Mouse (Mus musculus): ENCODE data around the gene Prmt3. TPM values are rescaled to one million over a fixed set of nuclear protein-coding genes. Genes with fewer than 3 reads are reported as not detected.

The Prmt3 gene
- polyA plus RNA-seq, 1 experiment, result 9.0 TPM

DNA sequence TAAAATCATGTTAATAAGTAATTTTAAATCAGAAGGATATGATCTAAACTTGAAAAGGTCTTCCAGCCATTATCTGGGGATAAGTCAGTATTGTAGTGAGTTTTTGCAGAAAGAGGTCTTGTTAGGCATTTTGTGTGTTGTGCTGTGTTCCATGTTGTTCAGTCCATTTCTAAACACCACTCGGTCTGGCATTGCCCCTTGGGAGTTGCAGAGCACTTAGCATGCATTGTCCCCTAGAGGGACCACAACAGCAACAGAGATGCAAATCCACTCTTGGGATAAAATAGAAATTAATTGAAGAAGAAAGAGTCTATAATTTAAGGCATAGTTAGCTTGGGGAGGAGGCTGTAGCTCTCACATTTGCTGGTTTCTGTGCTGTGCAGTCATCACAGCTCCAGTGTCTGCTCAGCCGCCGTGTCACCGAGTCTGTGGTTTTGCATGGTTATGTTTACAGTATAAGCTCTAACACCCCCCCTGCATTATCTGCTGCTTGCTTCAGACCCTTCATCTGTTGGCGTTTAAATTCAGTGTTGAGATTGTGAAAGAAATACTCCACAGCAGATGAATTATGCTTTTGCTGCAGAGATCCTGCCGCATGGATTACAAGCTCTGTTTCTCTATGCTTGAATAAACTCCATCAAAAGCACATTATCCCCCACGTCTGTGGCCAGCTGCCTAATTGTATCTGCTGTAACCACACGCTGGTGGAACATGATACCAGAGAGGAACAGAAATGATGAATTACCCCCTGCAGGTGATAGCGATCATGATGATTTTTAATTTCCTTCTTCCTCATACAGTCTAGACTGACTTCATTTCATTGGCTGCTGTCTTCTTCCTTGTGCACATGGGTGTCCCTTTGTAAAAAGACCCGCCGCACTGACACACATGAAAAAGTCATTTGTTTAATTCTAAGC lies 64.5 kb downstream of the Prmt3 start:
- WGBS, result 35% methylated on average over 11 of the region's 11 CpGs
- DNase-seq (ENCODE audit: low read depth, low spot score), result no peak

DNA sequence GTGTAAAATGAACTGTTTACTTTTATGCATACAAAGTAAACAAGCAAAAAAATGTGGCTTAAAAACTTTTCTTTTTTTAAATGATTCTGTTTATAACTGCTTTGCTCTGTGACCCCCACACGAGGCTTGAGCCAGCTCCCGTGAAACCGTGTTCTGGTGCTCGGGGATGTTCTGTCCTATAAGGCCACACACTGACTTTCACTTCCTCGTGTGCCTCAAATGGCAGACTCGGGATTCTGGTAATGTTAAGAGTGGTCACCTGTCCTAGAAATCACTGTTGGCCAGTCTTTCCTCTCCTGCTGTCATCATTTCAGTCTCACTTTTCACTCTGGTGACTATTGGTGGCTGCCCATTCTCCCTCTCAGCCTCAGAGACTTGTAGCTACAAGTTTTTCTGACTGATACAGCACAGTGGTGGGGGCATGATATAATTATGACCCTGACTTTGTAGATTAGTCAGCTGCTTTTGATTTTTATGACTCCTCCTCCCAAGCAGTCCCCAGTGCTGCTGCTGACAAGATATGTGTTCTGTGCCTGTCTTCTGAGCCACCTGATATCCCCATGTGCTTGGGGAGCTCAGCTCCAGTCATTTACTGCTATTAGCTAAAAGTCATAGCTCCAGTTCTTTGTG lies 65.3 kb downstream of the Prmt3 start:
- DNase-seq (ENCODE audit: low read depth, low spot score), result no peak
- WGBS, result 26% methylated on average over 6 of the region's 6 CpGs

DNA sequence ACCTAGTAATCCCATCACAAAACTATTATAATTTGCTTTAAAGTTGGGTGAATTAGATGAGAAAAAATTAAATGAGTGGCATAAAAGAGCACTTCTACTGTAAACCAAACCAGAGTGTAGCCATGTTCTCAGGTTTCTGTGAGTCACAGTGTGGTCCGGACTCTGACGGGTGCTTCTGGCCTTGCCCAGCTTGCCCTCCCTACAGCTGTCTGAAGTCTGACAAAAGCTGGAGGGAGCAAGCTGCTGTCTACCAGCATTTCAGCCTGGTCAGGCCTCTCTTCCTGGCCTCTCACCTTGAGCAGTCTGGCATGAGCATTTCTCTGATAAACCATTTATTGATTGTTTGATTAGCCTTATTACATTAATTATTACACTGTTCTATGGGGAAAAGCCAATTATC lies 69.8 kb downstream of the Prmt3 start:
- no peak for DNase-seq (ENCODE audit: low read depth, low spot score)
- 91% methylated on average over 2 of the region's 2 CpGs for WGBS

DNA sequence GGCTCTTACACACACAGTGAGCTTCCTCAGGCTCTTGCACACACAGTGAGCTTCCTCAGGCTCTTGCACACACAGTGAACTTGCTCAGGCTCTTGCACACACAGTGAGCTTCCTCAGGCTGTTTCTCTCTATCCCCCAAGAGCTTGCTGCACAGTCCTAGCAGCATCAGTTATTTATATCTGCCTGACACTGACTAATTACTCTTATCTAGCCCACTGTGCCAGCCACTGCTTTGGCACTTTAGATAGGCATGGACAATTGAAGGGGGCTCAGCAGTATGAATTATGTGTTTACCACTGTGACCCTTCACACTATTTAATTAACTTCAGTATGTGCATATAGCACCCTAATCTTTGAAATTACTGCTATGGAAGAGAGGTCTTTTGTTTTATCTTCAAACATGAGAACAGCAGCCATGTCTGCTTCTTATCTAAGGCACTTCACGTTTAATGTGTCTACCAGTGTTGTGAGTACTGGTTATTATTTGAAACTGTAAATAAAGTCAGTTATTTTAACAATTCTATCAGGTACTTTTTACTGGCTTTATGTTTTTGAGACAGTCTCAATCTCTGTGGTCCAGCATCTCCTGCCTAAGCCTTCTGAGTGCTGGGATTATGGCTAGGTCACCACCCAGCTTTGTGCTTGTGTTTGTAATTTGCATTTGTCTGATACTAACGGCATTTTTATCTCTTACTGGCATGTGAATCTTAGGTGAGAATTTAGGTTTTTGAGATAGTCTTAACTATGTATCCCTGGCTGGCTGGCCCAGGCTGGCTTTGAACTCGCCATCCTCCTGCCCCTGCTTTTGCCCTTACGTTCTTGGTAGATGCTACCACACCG lies 75.4 kb downstream of the Prmt3 start:
- no peak for DNase-seq (ENCODE audit: low read depth, low spot score)
- 90% methylated on average over 5 of the region's 5 CpGs for WGBS

GRCm38 (mm10) chr7:49857347-49857746 lies 79.2 kb downstream of the Prmt3 start:
- WGBS, result 84% methylated on average over 5 of the region's 5 CpGs
- no peak for DNase-seq (ENCODE audit: low read depth, low spot score)

DNA sequence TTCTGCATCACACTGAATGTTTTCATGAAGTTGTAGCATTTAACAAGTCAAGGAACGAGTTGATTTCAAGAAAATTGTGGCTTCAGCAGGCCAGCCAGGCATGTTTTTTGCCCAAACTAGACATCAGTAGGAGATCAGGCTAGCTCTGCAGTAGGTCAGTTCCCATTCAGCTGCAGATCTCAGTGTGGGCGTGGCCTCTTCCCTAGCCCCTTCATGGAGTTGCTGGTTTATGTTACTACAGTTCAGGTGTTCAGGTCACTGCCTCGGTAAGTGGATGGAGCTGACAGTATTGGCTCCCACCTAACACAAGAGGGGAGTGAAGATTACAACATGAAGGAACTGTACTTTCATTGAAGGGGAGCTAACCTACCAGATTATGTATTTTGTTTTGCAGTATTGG lies 80.1 kb downstream of the Prmt3 start:
- DNase-seq (ENCODE audit: low read depth, low spot score), result no peak

GRCm38 (mm10) chr7:49859820-49860219 lies 81.7 kb downstream of the Prmt3 start:
- WGBS, result 94% methylated on average over 3 of the region's 3 CpGs
- no peak for DNase-seq (ENCODE audit: low read depth, low spot score)

More for the DNA sequence above, 80.1 kb downstream of the Prmt3 start:
- 82% methylated on average over 3 of the region's 3 CpGs for WGBS

DNA sequence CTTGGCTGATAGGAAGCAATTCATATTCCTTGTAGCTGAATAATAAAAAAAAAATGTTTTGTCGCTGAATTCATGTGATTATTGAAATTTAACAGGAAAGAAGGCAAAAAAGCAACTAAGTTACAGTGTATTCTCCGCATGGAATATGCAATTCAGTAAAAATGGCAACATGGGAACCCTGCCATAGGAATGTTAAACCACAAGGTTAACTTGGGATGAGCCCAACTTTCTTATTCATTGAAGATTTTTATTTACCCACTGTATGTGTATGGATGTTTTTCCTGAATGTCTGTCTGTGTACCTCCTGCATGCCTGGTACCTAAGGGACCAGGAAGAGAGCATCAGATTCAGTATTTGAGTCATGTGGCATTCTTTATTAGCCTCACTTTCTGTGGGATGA lies 83.0 kb downstream of the Prmt3 start:
- DNase-seq (ENCODE audit: low read depth, low spot score), result no peak
- 94% methylated on average over 2 of the region's 2 CpGs for WGBS

DNA sequence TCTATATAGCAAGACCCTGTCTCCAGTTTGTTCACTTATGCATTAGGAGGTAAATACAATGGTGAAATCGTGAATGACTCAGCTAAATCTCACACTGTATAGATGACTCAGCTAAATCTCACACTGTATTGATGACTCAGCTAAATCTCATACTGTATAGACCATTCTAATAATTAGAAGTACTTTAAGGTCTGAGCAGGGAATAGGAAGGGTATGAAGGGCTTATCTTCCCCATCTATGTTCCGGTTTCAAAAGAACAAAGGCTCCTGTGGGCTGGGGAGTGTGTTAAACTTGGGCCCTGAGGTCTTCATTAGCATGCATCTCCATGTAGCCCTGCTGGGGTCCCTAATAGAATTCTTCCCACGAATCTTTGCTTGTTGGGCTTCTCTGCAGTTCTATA lies 85.6 kb downstream of the Prmt3 start:
- WGBS, result 74% methylated on average over 3 of the region's 3 CpGs
- no peak for DNase-seq (ENCODE audit: low read depth, low spot score)

GRCm38 (mm10) chr7:49869656-49870055 lies 91.5 kb downstream of the Prmt3 start:
- WGBS, result 72% methylated on average over 5 of the region's 5 CpGs
- no peak for DNase-seq (ENCODE audit: low read depth, low spot score)

GRCm38 (mm10) chr7:49870276-49870675 lies 92.1 kb downstream of the Prmt3 start:
- no peak for DNase-seq (ENCODE audit: low read depth, low spot score)
- 70% methylated on average over 3 of the region's 3 CpGs for WGBS

DNA sequence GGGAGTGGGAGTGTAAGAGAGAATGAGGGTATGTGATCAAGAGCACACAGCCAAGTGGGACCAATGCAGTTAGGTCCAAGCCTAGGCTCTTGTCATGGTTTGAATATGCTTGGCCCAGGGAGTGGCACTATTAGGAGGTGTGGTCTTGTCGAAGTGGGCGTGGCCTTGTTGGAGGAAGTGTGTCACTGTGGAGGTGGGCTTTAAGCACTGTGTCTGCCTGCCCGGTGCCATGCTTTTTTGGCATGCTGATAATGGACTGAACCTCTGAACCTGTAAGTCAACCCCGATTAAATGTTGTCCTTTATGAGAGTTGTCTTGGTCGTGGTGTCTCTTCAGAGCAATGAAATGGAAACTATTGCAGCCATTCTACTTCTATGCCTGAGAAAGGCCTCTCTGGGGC lies 99.2 kb downstream of the Prmt3 start:
- WGBS, result 66% methylated on average over 5 of the region's 5 CpGs
- no peak for DNase-seq (ENCODE audit: low read depth, low spot score)

DNA sequence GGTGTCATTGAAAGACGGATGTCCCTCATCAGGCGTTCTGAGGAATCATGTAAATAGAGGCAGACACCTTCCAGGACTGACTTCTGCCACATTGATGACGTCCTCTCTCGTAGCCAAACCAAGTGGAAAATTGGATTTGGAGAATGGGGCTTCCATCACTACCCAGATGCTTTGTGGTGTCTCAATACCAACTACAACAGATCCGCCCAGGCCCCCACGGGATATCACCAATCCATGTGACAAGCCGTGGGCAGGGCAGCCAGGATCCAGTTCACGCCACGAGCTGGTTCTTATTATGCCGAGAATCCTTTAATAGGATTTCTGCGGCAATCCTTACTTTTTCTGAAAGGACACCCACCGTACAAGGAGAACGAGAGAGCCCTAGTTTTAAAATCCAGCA lies 100.9 kb downstream of the Prmt3 start:
- 88% methylated on average over 13 of the region's 13 CpGs for WGBS
- no peak for DNase-seq (ENCODE audit: low read depth, low spot score)

DNA sequence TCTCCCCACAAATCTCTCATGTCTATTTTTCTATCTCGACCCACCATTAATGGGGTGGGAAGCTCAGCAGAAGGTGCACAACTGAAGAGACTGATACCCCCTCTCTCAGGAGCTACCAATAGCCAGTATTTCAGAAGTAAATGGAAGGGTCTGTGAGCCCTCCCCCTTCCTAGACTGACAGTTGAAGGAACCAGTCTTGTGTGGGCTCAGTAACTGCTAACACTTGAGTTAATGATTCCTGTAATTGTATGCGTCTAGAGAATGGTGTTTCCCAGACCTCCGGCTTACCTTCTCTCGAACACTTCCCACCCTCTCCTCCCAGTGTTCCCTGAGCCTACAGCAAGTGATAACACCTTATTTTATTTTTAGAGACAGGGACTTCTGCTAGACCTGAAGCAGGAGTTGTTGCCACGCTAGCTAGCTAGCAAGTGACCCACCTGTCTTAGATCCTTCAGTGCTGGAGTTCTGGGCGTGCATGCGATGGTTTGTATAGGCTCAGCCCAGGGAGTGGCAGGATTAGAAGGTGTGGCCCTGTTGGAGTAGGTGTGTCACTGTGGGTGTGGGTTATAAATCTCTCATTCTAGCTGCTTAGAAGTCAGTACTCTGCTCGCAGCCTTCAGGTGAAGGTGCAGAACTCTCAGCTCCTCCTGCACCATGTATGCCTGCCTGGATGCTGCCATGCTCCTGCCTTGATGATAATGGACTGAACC lies 102.0 kb downstream of the Prmt3 start:
- DNase-seq (ENCODE audit: low read depth, low spot score), result no peak
- 36% methylated on average over 8 of the region's 8 CpGs for WGBS

- no peak for DNase-seq (ENCODE audit: low read depth, low spot score)
- 8% methylated on average over 4 of the region's 4 CpGs for WGBS
These were observed 104.1 kb downstream of the Prmt3 start for GRCm38 (mm10) chr7:49882288-49882687.

- 24% methylated on average over 16 of the region's 16 CpGs for WGBS
- DNase-seq (ENCODE audit: low read depth, low spot score), result no peak
These were observed 104.7 kb downstream of the Prmt3 start for GRCm38 (mm10) chr7:49882694-49883389.

DNA sequence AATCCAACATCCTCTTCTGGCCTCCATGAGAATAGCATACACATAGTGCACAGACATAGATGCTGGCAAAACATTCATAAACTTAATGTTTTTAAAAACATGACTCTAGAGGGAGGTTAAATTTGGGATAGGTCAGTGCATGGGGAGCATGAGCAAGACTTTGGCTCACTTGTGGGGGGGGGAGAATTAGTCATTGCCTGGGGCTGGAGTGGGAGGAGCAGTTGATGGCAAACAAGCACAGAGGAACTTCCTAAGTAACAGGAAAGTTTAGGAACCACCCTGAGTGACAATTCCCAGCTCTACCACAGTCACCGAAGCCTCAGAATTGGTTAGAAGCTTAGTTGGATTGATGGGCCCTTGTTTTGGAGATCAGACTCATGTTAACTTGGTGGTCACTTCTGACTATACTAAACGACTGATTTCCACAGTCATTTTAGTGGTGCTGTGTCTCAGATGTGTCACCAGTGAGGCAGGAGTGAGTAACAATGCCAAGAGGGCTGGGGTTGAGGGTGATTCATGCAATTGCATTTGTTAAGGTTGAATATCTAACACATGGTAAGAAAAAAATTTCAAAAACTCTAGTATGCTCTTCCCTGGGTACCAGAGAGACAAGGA lies 109.7 kb downstream of the Prmt3 start:
- no peak for DNase-seq (ENCODE audit: low read depth, low spot score)
- WGBS, result 61% methylated on average over 2 of the region's 2 CpGs

DNA sequence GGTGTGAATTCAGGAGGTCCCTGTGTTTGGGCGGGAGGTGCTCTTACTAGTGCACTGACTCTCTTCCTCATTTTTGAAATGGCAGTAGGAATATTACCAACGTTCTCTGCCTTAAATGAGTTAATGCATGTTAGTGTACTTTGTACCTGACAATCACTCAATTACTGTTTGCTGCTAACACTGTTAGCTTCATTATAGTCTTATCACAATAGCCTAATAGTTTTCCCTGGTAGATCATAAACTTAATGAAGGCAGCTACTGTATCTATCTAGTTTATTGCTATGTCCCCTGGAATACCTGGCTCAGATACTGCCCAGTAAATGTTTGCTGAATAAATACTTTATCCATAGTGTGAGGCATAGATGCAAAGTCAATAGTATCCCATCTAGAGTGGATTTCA lies 116.6 kb downstream of the Prmt3 start:
- no peak for DNase-seq (ENCODE audit: low read depth, low spot score)
- 22% methylated on average over 2 of the region's 2 CpGs for WGBS

DNA sequence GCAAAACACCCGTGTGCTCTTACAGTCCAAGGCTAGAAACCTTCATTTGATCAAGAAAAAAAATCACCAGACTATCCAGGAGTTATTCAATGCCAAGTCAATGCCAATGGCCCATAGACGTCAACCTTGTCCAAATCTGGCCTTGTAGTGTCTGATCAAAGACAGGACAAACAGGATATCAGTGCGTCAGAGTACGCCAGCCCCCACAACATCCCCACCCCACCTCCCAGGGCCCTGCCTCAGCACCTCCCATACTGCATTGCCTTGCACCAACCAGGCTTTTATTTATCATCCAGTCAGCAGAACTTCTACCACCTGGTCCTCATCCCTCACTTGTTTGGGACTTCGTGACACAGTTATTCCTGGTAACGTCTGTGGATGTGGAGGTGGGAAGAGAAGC lies 117.2 kb downstream of the Prmt3 start:
- no peak for DNase-seq (ENCODE audit: low read depth, low spot score)
- WGBS, result 65% methylated on average over 6 of the region's 6 CpGs

All from large intestine, adult 2 months (tissue).